Mouse (Mus musculus) cerebellum, adult 2 months (tissue): ENCODE measurements around the gene Olfr1371.
A peak's percentile ranks its signal among the peaks of the same experiment; 100 is the strongest.

Experiments
- CTCF ChIP-seq: fragments of 200-500 bp; IDR thresholded peaks from 2 replicates; pipeline ENCODE4 v1.5.1; 2011; ENCODE audit warnings: low read depth, mild to moderate bottlenecking, control low read depth, low read length, moderate library complexity, borderline replicate concordance; ENCODE audit not compliant: insufficient read depth
- POLR2A ChIP-seq: fragments of 200-500 bp; IDR thresholded peaks from 2 replicates; pipeline ENCODE4 v1.6.1; 2011; ENCODE audit warnings: low read length, control low read depth, borderline replicate concordance; ENCODE audit not compliant: insufficient read depth

GRCm38 (mm10) chr11:52231606-52232541 lies 18.1 kb upstream of the Olfr1371 start, which contains the start of gene Skp1a:
- no peak for TF ChIP-seq CTCF
- peak; percentile 94 for TF ChIP-seq POLR2A
